Mouse (Mus musculus) cerebellum, postnatal 4 days (tissue): ENCODE measurements around the gene Tesmin.

Experiments used
- DNase-seq, 2 experiments: peaks; one replicate each; pipeline ENCODE4 v3.0.0; 2022; ENCODE audit warnings: low spot score in 2 of 2, mixed read lengths in 1 of 2

The Tesmin gene

GRCm38 (mm10) chr19:3388629-3389057, at the start of gene Tesmin:
Gene Tesmin, plus strand, starts transcription at chr19:3388857.
- peak; percentile 81 to 94 for DNase-seq

GRCm38 (mm10) chr19:3339187-3339586, 49.5 kb upstream of the Tesmin start:
- no peak for DNase-seq

- no peak for DNase-seq
Measured at GRCm38 (mm10) chr19:3341021-3341420, 47.6 kb upstream of the Tesmin start.

- no peak for DNase-seq
Measured at GRCm38 (mm10) chr19:3343929-3344328, 44.7 kb upstream of the Tesmin start.

- DNase-seq: no peak
Measured at GRCm38 (mm10) chr19:3344636-3345544, 43.8 kb upstream of the Tesmin start.

- no peak for DNase-seq
Measured at GRCm38 (mm10) chr19:3347784-3348183, 40.9 kb upstream of the Tesmin start.

GRCm38 (mm10) chr19:3353415-3354111, 35.1 kb upstream of the Tesmin start:
- DNase-seq: no peak

GRCm38 (mm10) chr19:3355096-3355495, 33.6 kb upstream of the Tesmin start:
- no peak for DNase-seq

GRCm38 (mm10) chr19:3356516-3356915, 32.1 kb upstream of the Tesmin start:
- no peak for DNase-seq

- no peak for DNase-seq
Measured at GRCm38 (mm10) chr19:3357620-3358019, 31.0 kb upstream of the Tesmin start.

- no peak for DNase-seq
Measured at GRCm38 (mm10) chr19:3359841-3360588, 28.6 kb upstream of the Tesmin start.

GRCm38 (mm10) chr19:3363510-3363909, 25.1 kb upstream of the Tesmin start:
- DNase-seq: no peak

GRCm38 (mm10) chr19:3365089-3365488, 23.6 kb upstream of the Tesmin start:
- no peak for DNase-seq

GRCm38 (mm10) chr19:3368276-3368675, 20.4 kb upstream of the Tesmin start:
- DNase-seq: no peak

GRCm38 (mm10) chr19:3373380-3373779, 15.3 kb upstream of the Tesmin start:
- no peak for DNase-seq

GRCm38 (mm10) chr19:3374028-3374427, 14.6 kb upstream of the Tesmin start:
- DNase-seq: no peak

- no peak for DNase-seq
Measured at GRCm38 (mm10) chr19:3375945-3376495, 12.6 kb upstream of the Tesmin start.

- DNase-seq: no peak
Measured at GRCm38 (mm10) chr19:3376966-3377715, 11.5 kb upstream of the Tesmin start.

- no peak for DNase-seq
Measured at GRCm38 (mm10) chr19:3378614-3379013, 10.0 kb upstream of the Tesmin start.

GRCm38 (mm10) chr19:3388061-3388460, 596 bp upstream of the Tesmin start:
- no peak for DNase-seq

- DNase-seq: peak; percentile 82 to 91
Measured at GRCm38 (mm10) chr19:3389089-3389488, 432 bp downstream of the Tesmin start.
